Mouse (Mus musculus): ENCODE measurements around the gene Creb5. TPM values are rescaled to one million over a fixed set of nuclear protein-coding genes. Genes with fewer than 3 reads are reported as not detected.

Creb5 gene
- polyA plus RNA-seq, 1 experiment from 2014 or later = 14.8 TPM

GRCm38 (mm10) chr6:53575191-53575590, 288.1 kb downstream of the Creb5 start:
- Histone ChIP-seq H3K4me2 (ENCODE audit: low read length) (peak overlapping the region; percentile 62), H3K4me3 (replicated peaks; ENCODE audit: low read length) (no peak overlapping the region)
- 41% methylated on average over 4 of the region's 4 CpGs for WGBS

GRCm38 (mm10) chr6:53575836-53576235, 288.8 kb downstream of the Creb5 start:
- H3K4me2 ChIP-seq (ENCODE audit: low read length) = no peak overlapping the region
- no peak overlapping the region for H3K4me3 ChIP-seq (replicated peaks; ENCODE audit: low read length)
- ATAC-seq = no peak
- H3K27ac ChIP-seq (ENCODE audit: low read length) = no peak overlapping the region
- no peaks in the 10 kb centered on the region for H3K9me3 ChIP-seq (ENCODE audit: control insufficient read depth, low read length)
- no peaks in the 10 kb centered on the region for H3K27me3 ChIP-seq (replicated peaks; ENCODE audit: control insufficient read depth, insufficient read depth, low read length)
- H3K9ac ChIP-seq (replicated peaks; ENCODE audit: low read depth, low read length) = no peak overlapping the region
- no peaks in the 10 kb centered on the region for H3K36me3 ChIP-seq (ENCODE audit: control insufficient read depth, insufficient read depth)
- 92% methylated on average over 3 of the region's 3 CpGs for WGBS
- H3K4me1 ChIP-seq (replicated peaks; ENCODE audit: control insufficient read depth, insufficient read depth, low read length) = peaks cover 27% of the 10 kb centered on the region

More at GRCm38 (mm10) chr6:53575191-53575590, 288.1 kb downstream of the Creb5 start:
- Histone ChIP-seq H3K4me1 (replicated peaks; ENCODE audit: control insufficient read depth, insufficient read depth, low read length) (peaks cover 27% of the 10 kb centered on the region), H3K27ac (ENCODE audit: low read length) (no peak overlapping the region), H3K36me3 (ENCODE audit: control insufficient read depth, insufficient read depth) (no peaks in the 10 kb centered on the region), H3K9me3 (ENCODE audit: control insufficient read depth, low read length) (no peaks in the 10 kb centered on the region), H3K9ac (replicated peaks; ENCODE audit: low read depth, low read length) (peak overlapping the region; percentile 38; the same call in 1 of the 2 replicates), H3K27me3 (replicated peaks; ENCODE audit: control insufficient read depth, insufficient read depth, low read length) (no peaks in the 10 kb centered on the region)
- ATAC-seq = no peak

GRCm38 (mm10) chr6:53576841-53577240, 289.8 kb downstream of the Creb5 start:
- Histone ChIP-seq H3K4me1 (replicated peaks; ENCODE audit: control insufficient read depth, insufficient read depth, low read length) (peaks cover 27% of the 10 kb centered on the region), H3K36me3 (ENCODE audit: control insufficient read depth, insufficient read depth) (no peaks in the 10 kb centered on the region), H3K4me2 (ENCODE audit: low read length) (no peak overlapping the region), H3K9me3 (ENCODE audit: control insufficient read depth, low read length) (no peaks in the 10 kb centered on the region), H3K27ac (ENCODE audit: low read length) (no peak overlapping the region), H3K9ac (replicated peaks; ENCODE audit: low read depth, low read length) (no peak overlapping the region), H3K4me3 (replicated peaks; ENCODE audit: low read length) (no peak overlapping the region), H3K27me3 (replicated peaks; ENCODE audit: control insufficient read depth, insufficient read depth, low read length) (no peaks in the 10 kb centered on the region)
- no peak for ATAC-seq
- WGBS = 91% methylated on average over 6 of the region's 6 CpGs

- WGBS = 77% methylated on average over 3 of the region's 3 CpGs
- no peak overlapping the region for H3K4me2 ChIP-seq (ENCODE audit: low read length)
Observed at GRCm38 (mm10) chr6:53577776-53578175, 290.7 kb downstream of the Creb5 start.

GRCm38 (mm10) chr6:53580346-53580745, 293.3 kb downstream of the Creb5 start:
- Histone ChIP-seq H3K9me3 (ENCODE audit: control insufficient read depth, low read length) (no peaks in the 10 kb centered on the region), H3K4me3 (replicated peaks; ENCODE audit: low read length) (no peak overlapping the region), H3K36me3 (ENCODE audit: control insufficient read depth, insufficient read depth) (no peaks in the 10 kb centered on the region), H3K27ac (ENCODE audit: low read length) (no peak overlapping the region), H3K9ac (replicated peaks; ENCODE audit: low read depth, low read length) (no peak overlapping the region), H3K4me2 (ENCODE audit: low read length) (no peak overlapping the region), H3K4me1 (replicated peaks; ENCODE audit: control insufficient read depth, insufficient read depth, low read length) (peaks cover 34% of the 10 kb centered on the region), H3K27me3 (replicated peaks; ENCODE audit: control insufficient read depth, insufficient read depth, low read length) (no peaks in the 10 kb centered on the region)
- 80% methylated on average over 7 of the region's 7 CpGs for WGBS
- ATAC-seq = no peak

More at GRCm38 (mm10) chr6:53577776-53578175, 290.7 kb downstream of the Creb5 start:
- Histone ChIP-seq H3K9me3 (ENCODE audit: control insufficient read depth, low read length) (no peaks in the 10 kb centered on the region), H3K27me3 (replicated peaks; ENCODE audit: control insufficient read depth, insufficient read depth, low read length) (no peaks in the 10 kb centered on the region), H3K4me1 (replicated peaks; ENCODE audit: control insufficient read depth, insufficient read depth, low read length) (peaks cover 29% of the 10 kb centered on the region), H3K27ac (ENCODE audit: low read length) (no peak overlapping the region), H3K9ac (replicated peaks; ENCODE audit: low read depth, low read length) (no peak overlapping the region), H3K36me3 (ENCODE audit: control insufficient read depth, insufficient read depth) (no peaks in the 10 kb centered on the region), H3K4me3 (replicated peaks; ENCODE audit: low read length) (no peak overlapping the region)
- ATAC-seq = no peak

- ATAC-seq = peak; percentile 75
- H3K4me2 ChIP-seq (ENCODE audit: low read length) = peak overlapping the region; percentile 52
- H3K4me3 ChIP-seq (replicated peaks; ENCODE audit: low read length) = peak overlapping the region; percentile 14
- no peaks in the 10 kb centered on the region for H3K36me3 ChIP-seq (ENCODE audit: control insufficient read depth, insufficient read depth)
- peak overlapping the region; percentile 55 for H3K27ac ChIP-seq (ENCODE audit: low read length)
- H3K9ac ChIP-seq (replicated peaks; ENCODE audit: low read depth, low read length) = peak overlapping the region; percentile 42
- 8% methylated on average over 19 of the region's 19 CpGs for WGBS
- peaks cover 37% of the 10 kb centered on the region for H3K4me1 ChIP-seq (replicated peaks; ENCODE audit: control insufficient read depth, insufficient read depth, low read length)
- no peaks in the 10 kb centered on the region for H3K27me3 ChIP-seq (replicated peaks; ENCODE audit: control insufficient read depth, insufficient read depth, low read length)
- H3K9me3 ChIP-seq (ENCODE audit: control insufficient read depth, low read length) = no peaks in the 10 kb centered on the region
Observed at GRCm38 (mm10) chr6:53583234-53583875, 296.3 kb downstream of the Creb5 start.

GRCm38 (mm10) chr6:53584718-53585405, 297.8 kb downstream of the Creb5 start:
- no peak overlapping the region for H3K4me3 ChIP-seq (replicated peaks; ENCODE audit: low read length)
- WGBS = 46% methylated on average over 10 of the region's 10 CpGs
- no peaks in the 10 kb centered on the region for H3K9me3 ChIP-seq (ENCODE audit: control insufficient read depth, low read length)
- ATAC-seq = no peak
- H3K27ac ChIP-seq (ENCODE audit: low read length) = no peak overlapping the region
- H3K9ac ChIP-seq (replicated peaks; ENCODE audit: low read depth, low read length) = no peak overlapping the region
- no peak overlapping the region for H3K4me2 ChIP-seq (ENCODE audit: low read length)
- peaks cover 37% of the 10 kb centered on the region for H3K4me1 ChIP-seq (replicated peaks; ENCODE audit: control insufficient read depth, insufficient read depth, low read length)
- no peaks in the 10 kb centered on the region for H3K36me3 ChIP-seq (ENCODE audit: control insufficient read depth, insufficient read depth)
- no peaks in the 10 kb centered on the region for H3K27me3 ChIP-seq (replicated peaks; ENCODE audit: control insufficient read depth, insufficient read depth, low read length)

- H3K4me3 ChIP-seq (replicated peaks; ENCODE audit: low read length) = no peak overlapping the region
- ATAC-seq = no peak
- H3K4me1 ChIP-seq (replicated peaks; ENCODE audit: control insufficient read depth, insufficient read depth, low read length) = peaks cover 21% of the 10 kb centered on the region
- no peak overlapping the region for H3K9ac ChIP-seq (replicated peaks; ENCODE audit: low read depth, low read length)
- H3K4me2 ChIP-seq (ENCODE audit: low read length) = no peak overlapping the region
- H3K27me3 ChIP-seq (replicated peaks; ENCODE audit: control insufficient read depth, insufficient read depth, low read length) = no peaks in the 10 kb centered on the region
- H3K9me3 ChIP-seq (ENCODE audit: control insufficient read depth, low read length) = no peaks in the 10 kb centered on the region
- no peak overlapping the region for H3K27ac ChIP-seq (ENCODE audit: low read length)
- H3K36me3 ChIP-seq (ENCODE audit: control insufficient read depth, insufficient read depth) = no peaks in the 10 kb centered on the region
- WGBS = 92% methylated on average over 6 of the region's 6 CpGs
Observed at GRCm38 (mm10) chr6:53589746-53590145, 302.7 kb downstream of the Creb5 start.

GRCm38 (mm10) chr6:53592230-53592629, 305.2 kb downstream of the Creb5 start:
- Histone ChIP-seq H3K9me3 (ENCODE audit: control insufficient read depth, low read length) (peaks cover 2% of the 10 kb centered on the region; the same call in 1 of the 2 replicates), H3K27me3 (replicated peaks; ENCODE audit: control insufficient read depth, insufficient read depth, low read length) (no peaks in the 10 kb centered on the region), H3K27ac (ENCODE audit: low read length) (no peak overlapping the region), H3K36me3 (ENCODE audit: control insufficient read depth, insufficient read depth) (no peaks in the 10 kb centered on the region), H3K9ac (replicated peaks; ENCODE audit: low read depth, low read length) (no peak overlapping the region), H3K4me1 (replicated peaks; ENCODE audit: control insufficient read depth, insufficient read depth, low read length) (peaks cover 14% of the 10 kb centered on the region), H3K4me2 (ENCODE audit: low read length) (no peak overlapping the region), H3K4me3 (replicated peaks; ENCODE audit: low read length) (no peak overlapping the region)
- ATAC-seq = no peak
- 92% methylated on average over 5 of the region's 5 CpGs for WGBS

Measured in forebrain, embryonic 16.5 days (tissue).